In the genomic region with DNA sequence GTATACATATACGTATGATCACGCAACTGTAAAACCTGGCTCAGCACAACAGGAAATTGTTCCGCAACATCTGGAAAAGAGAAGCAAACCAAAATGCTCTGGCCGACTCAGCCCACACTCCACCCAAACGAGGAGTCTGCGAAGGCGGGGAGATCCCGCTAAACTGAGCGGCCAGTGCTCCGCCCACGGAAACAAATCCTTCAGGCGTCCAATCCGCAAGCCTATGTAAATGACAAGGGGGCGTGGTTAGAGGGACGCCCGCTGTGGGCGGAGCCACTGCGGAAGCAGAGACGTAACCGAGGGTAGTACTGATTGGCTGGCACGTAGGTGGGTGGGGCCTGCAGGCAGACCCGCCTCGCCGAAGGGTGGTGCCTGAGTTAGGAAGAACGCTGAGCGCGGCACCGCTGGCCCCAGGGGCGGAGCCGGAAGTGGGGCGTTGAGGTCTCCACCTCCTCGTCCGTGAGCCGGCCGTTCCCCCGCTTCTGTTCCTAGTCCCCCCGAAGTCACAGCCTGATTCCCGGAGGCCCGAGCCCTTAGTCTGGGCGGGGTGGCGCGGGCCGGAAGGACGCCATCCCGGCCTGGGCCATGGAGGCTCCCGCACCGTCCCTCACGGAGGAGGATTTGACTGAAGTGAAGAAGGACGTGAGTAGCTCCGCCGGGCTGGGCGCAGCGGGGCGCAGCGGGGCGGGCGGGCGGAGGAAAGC, we compare ENCODE assay signal across 8 mouse cellular contexts. TPM values are rescaled to one million over a fixed set of nuclear protein-coding genes. Genes with fewer than 3 reads are reported as not detected.
DNase-seq lines count a peak whose midpoint lies in the region; ATAC-seq lines count a peak whose summit lies in the region.

No protein-coding gene starts in this region.

- H3K27ac ChIP-seq in brown adipose tissue, adult 24 weeks (replicated peaks; ENCODE audit: low read depth, low read length): peak overlapping the region; percentile 93
- H3K27ac ChIP-seq in heart, embryonic 13.5 days (replicated peaks): peak overlapping the region; percentile 96
- H3K27ac ChIP-seq in liver, embryonic 12.5 days: peak overlapping the region; percentile 94
- H3K27ac ChIP-seq in stomach, embryonic 15.5 days: peak overlapping the region; percentile 97

- 0 out of 2 replicates have a peak, but pooled peaks cover under 1% of the 10 kb centered on the region for H3K9me3 ChIP-seq in heart, embryonic 13.5 days
- no peaks in the 10 kb centered on the region for H3K9me3 ChIP-seq in liver, embryonic 12.5 days (replicated peaks)
- H3K9me3 ChIP-seq in stomach, embryonic 15.5 days: no peaks in the 10 kb centered on the region

- peak overlapping the region; percentile 84 for H3K4me2 ChIP-seq in heart, embryonic 13.5 days
- H3K4me2 ChIP-seq in liver, embryonic 12.5 days: peak overlapping the region; percentile 83
- peak overlapping the region; percentile 61 for H3K4me2 ChIP-seq in stomach, embryonic 15.5 days

- peak; percentile 100 for DNase-seq in CD4-positive, CD25-positive, alpha-beta regulatory T cell, adult 2 months (ENCODE audit: low read depth, low spot score)
- DNase-seq in fat pad, adult 2 months (ENCODE audit: extremely low read depth, low read depth, low spot score): peak; percentile 95
- DNase-seq in kidney, postnatal 10 days: peak; percentile 100
- peak; percentile 99 for DNase-seq in natural killer cell, adult 2 months (ENCODE audit: low spot score in 2 of 2)

- H3K9ac ChIP-seq in heart, embryonic 13.5 days: peak overlapping the region; percentile 96
- H3K9ac ChIP-seq in liver, embryonic 12.5 days: peak overlapping the region; percentile 92
- H3K9ac ChIP-seq in stomach, embryonic 15.5 days: peak overlapping the region; percentile 97

- ATAC-seq in heart, embryonic 13.5 days (ENCODE audit: extremely low read depth, insufficient number of reproducible peaks, low FRiP score, low TSS enrichment): peak; percentile 100
- ATAC-seq in liver, embryonic 12.5 days: peak; percentile 99
- ATAC-seq in stomach, embryonic 15.5 days (ENCODE audit: insufficient read depth, low FRiP score, low read depth): peak; percentile 100

- H3K27me3 ChIP-seq in heart, embryonic 13.5 days (replicated peaks): no peaks in the 10 kb centered on the region
- H3K27me3 ChIP-seq in liver, embryonic 12.5 days (replicated peaks): no peaks in the 10 kb centered on the region
- no peaks in the 10 kb centered on the region for H3K27me3 ChIP-seq in stomach, embryonic 15.5 days (replicated peaks)

- peaks cover 8% of the 10 kb centered on the region; the same call in 1 of the 2 replicates for H3K4me1 ChIP-seq in brown adipose tissue, adult 24 weeks (ENCODE audit: control insufficient read depth, insufficient read depth, insufficient read length, low read length)
- H3K4me1 ChIP-seq in heart, embryonic 13.5 days: peaks cover 34% of the 10 kb centered on the region
- H3K4me1 ChIP-seq in liver, embryonic 12.5 days: peaks cover 32% of the 10 kb centered on the region
- peaks cover 18% of the 10 kb centered on the region; the same call in 1 of the 2 replicates for H3K4me1 ChIP-seq in stomach, embryonic 15.5 days

- WGBS in heart, embryonic 13.5 days: 1% methylated on average over 57 of the region's 58 CpGs
- under 1% methylated on average over 58 of the region's 58 CpGs for WGBS in liver, embryonic 12.5 days (ENCODE audit: insufficient replicate concordance)
- WGBS in stomach, embryonic 15.5 days: under 1% methylated on average over 58 of the region's 58 CpGs

- peak overlapping the region; percentile 82 for H3K4me3 ChIP-seq in brown adipose tissue, adult 24 weeks (ENCODE audit: insufficient read depth, low read depth, low read length)
- peak overlapping the region; percentile 79 for H3K4me3 ChIP-seq in heart, embryonic 13.5 days
- H3K4me3 ChIP-seq in liver, embryonic 12.5 days: peak overlapping the region; percentile 90
- peak overlapping the region; percentile 95 for H3K4me3 ChIP-seq in stomach, embryonic 15.5 days (replicated peaks)

- peaks cover 17% of the 10 kb centered on the region for H3K36me3 ChIP-seq in heart, embryonic 13.5 days
- H3K36me3 ChIP-seq in liver, embryonic 12.5 days: peaks cover 12% of the 10 kb centered on the region
- 0 out of 2 replicates have a peak, but pooled peaks cover 4% of the 10 kb centered on the region for H3K36me3 ChIP-seq in stomach, embryonic 15.5 days

RNA-seq across cellular contexts. Expression of a gene that starts 1.4 kb away (rescaled TPM):
- 14.5 and 17.8 TPM in 2 replicates for polyA plus RNA-seq in brown adipose tissue, adult 24 weeks (2012; ENCODE audit: insufficient read depth, insufficient read length, missing spikeins)
- 35.1 and 36.0 TPM in 2 replicates for polyA plus RNA-seq in heart, embryonic 13.5 days (2015; fragmentation: Nextera tagmentation; extraction: Ambion mirVana)
- polyA plus RNA-seq in liver, embryonic 12.5 days (2016; fragmentation: Nextera tagmentation; extraction: Ambion mirVana): 25.0 and 26.0 TPM in 2 replicates
- 50.4 and 51.3 TPM in 2 replicates for polyA plus RNA-seq in stomach, embryonic 15.5 days (2015; fragmentation: Nextera tagmentation; extraction: Ambion mirVana)

RNA-seq across cellular contexts. Expression of a gene that starts 13.8 kb away (rescaled TPM):
- polyA plus RNA-seq in brown adipose tissue, adult 24 weeks (2012; ENCODE audit: insufficient read depth, insufficient read length, missing spikeins): 18.1 and 19.4 TPM in 2 replicates
- polyA plus RNA-seq in heart, embryonic 13.5 days (2015; fragmentation: Nextera tagmentation; extraction: Ambion mirVana): 35.4 and 44.6 TPM in 2 replicates
- 25.6 and 27.4 TPM in 2 replicates for polyA plus RNA-seq in liver, embryonic 12.5 days (2016; fragmentation: Nextera tagmentation; extraction: Ambion mirVana)
- polyA plus RNA-seq in stomach, embryonic 15.5 days (2015; fragmentation: Nextera tagmentation; extraction: Ambion mirVana): 47.6 and 49.0 TPM in 2 replicates

Comparison
In these comparisons a context has a peak if more than half of its experiments do, and no peak if none do; other contexts are left out.
1. Peak in every context shown above with its lines: DNase-seq, ATAC-seq, H3K4me3 ChIP-seq and H3K27ac ChIP-seq.